Mouse (Mus musculus) erythroblast, embryonic 14.5 days (primary cell): Measurements from ENCODE around the gene Dusp14.

Source experiments
- GATA1 ChIP-seq: IDR thresholded peaks from 2 replicates; pipeline ENCODE4 v1.6.1; 2012; ENCODE audit warnings: low read length, inconsistent platforms, mixed read lengths
- TAL1 ChIP-seq: IDR thresholded peaks from 3 replicates; pipeline ENCODE4 v1.6.1; 2012; ENCODE audit warnings: low read length, inconsistent platforms, mixed read lengths

DNA sequence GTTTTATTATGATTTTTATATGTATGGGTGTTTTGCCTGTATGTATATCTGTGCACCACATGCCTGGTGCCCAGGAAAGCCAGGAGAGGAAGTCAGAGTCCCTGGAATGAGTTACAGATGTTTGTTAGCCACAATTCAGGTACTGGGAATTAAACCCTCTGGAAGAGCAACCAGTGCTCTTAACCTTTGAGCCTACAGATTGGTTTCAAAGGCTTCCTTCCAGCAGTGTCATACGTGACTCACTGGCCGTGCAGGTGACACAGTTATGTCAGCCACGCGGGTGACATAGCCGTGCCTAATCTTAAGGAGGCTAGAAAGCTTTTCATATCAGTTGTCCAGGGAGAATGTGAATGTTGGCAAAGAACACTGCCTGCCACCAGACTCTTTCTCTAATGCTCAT is 35.4 kb downstream of the Dusp14 start:
- no peak for TF ChIP-seq GATA1
- TF ChIP-seq TAL1: no peak
